Mouse (Mus musculus): Measurements from ENCODE around the gene Zfp322a.

- TF ChIP-seq GATA1 (IDR thresholded peaks at IDR 0.05; ENCODE audit: borderline replicate concordance, low read length), result no peak
- TF ChIP-seq FLI1 (IDR thresholded peaks at IDR 0.05; ENCODE audit: low read length), result no peak
Measured at GRCm38 (mm10) chr13:23412211-23412629, 43.2 kb upstream of the Zfp322a start.
